Mouse (Mus musculus): Measurements from ENCODE around the gene Tex38. TPM values are rescaled to one million over a fixed set of nuclear protein-coding genes. Genes with fewer than 3 reads are reported as not detected.

The Tex38 gene
- polyA plus RNA-seq, 1 experiment from 2014 or later, result 0.50 TPM

DNA sequence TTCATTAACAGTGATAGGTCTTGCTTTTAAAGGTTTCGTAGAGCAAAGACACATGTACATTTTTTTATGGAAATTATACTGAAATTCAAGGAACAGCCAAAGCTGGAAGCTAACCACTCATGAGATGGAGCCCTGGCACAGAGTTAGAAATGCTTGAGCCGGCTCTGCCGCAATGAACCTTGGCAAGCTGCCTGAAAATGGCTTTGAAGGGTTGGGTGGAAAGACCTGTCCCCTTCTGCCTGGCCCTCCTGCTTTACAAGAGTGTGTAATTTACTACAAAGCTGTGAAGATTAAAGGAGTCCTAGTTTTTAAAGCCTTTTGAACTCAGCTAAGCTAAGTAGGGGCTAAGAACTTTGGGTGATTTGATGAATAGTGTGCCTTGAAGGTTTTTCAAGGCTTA, 19.6 kb downstream of the Tex38 start:
- H3K9ac ChIP-seq, result no peak overlapping the region
- no peak; the same call in 1 of the 2 replicates for ATAC-seq (ENCODE audit: low FRiP score)
- no peak overlapping the region for H3K4me3 ChIP-seq (replicated peaks)
- no peak overlapping the region for H3K4me2 ChIP-seq
- H3K9me3 ChIP-seq, result no peaks in the 10 kb centered on the region
- no peaks in the 10 kb centered on the region for H3K4me1 ChIP-seq
- 73% methylated on average over 3 of the region's 3 CpGs for WGBS
- H3K27ac ChIP-seq, result no peak overlapping the region; the same call in 1 of the 2 replicates
- no peaks in the 10 kb centered on the region for H3K27me3 ChIP-seq
- peaks cover 52% of the 10 kb centered on the region for H3K36me3 ChIP-seq (replicated peaks)

DNA sequence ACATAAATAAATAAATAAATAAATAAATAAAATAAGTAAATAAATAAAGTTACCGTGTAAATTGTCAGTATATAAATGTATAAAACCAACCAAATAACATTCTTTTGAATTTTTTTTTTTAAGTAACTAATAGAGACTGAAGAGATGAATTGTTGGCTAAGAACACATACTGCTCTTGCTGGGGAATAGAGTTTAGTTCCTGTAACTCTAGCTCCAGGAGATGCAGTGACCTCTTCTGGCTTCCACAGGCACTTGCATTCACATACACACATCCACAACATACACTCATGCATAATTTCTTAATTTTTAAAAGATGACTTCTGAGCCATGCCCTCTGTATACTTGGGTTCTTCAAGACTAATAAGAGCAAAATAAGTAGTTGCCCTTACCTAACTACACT, 26.0 kb downstream of the Tex38 start:
- no peaks in the 10 kb centered on the region for H3K27me3 ChIP-seq
- H3K9me3 ChIP-seq, result no peaks in the 10 kb centered on the region
- WGBS, result 88% methylated on average over 1 of the region's 1 CpGs
- H3K9ac ChIP-seq, result no peak overlapping the region
- no peak for ATAC-seq (ENCODE audit: low FRiP score)
- no peak overlapping the region for H3K4me2 ChIP-seq
- H3K36me3 ChIP-seq (replicated peaks), result peaks cover 43% of the 10 kb centered on the region
- H3K4me1 ChIP-seq, result no peaks in the 10 kb centered on the region
- no peak overlapping the region for H3K27ac ChIP-seq
- H3K4me3 ChIP-seq (replicated peaks), result no peak overlapping the region

DNA sequence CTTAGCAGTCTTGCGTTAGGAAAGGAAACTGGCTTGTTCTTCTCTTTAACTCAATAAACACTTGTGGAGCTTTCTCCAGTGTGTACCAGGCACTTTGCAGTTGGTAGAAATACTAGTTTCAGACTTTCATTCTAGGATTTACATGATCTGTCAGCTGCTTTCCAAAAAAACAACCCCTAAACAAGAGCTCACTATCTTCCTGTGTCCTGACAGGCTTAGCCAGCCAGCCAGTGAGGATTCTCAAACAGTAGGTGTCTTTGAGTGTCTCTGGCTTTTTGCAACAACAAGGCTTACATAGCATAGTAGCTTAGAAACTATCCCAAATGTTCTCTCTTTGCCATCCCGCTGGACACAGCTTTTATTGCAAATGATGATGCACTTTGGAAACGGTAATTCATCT, 26.7 kb downstream of the Tex38 start:
- Histone ChIP-seq H3K36me3 (replicated peaks) (peaks cover 45% of the 10 kb centered on the region), H3K4me1 (no peaks in the 10 kb centered on the region), H3K27me3 (no peaks in the 10 kb centered on the region), H3K9ac (no peak overlapping the region), H3K4me3 (replicated peaks) (no peak overlapping the region), H3K4me2 (no peak overlapping the region), H3K9me3 (no peaks in the 10 kb centered on the region), H3K27ac (no peak overlapping the region)
- no peak for ATAC-seq (ENCODE audit: low FRiP score)
- WGBS, result 94% methylated on average over 3 of the region's 3 CpGs

DNA sequence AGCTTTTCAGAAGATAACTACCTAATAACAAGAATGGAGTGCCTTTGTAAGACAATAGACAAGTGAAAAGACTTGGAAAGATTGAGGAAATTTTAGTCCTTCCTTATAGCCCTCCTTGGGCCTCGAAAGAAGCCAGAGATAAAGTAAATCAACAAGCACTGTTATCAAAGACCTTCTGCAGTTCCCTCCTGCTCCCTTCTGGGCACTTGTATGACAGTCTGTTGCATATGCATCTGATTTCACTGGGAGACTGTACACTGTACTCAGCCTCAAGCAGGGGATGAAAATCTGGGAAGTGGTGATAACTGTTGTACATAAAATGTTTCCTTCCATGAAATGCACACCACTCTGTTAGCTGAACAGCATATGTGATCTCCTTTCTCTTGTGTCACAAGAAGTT, 31.5 kb downstream of the Tex38 start:
- no peaks in the 10 kb centered on the region for H3K27me3 ChIP-seq
- 91% methylated on average over 1 of the region's 1 CpGs for WGBS
- no peak overlapping the region for H3K9ac ChIP-seq
- no peak overlapping the region for H3K27ac ChIP-seq
- H3K36me3 ChIP-seq (replicated peaks), result peaks cover 55% of the 10 kb centered on the region
- ATAC-seq (ENCODE audit: low FRiP score), result no peak
- no peak overlapping the region for H3K4me2 ChIP-seq
- H3K4me3 ChIP-seq (replicated peaks), result no peak overlapping the region
- no peaks in the 10 kb centered on the region for H3K9me3 ChIP-seq
- no peaks in the 10 kb centered on the region for H3K4me1 ChIP-seq

DNA sequence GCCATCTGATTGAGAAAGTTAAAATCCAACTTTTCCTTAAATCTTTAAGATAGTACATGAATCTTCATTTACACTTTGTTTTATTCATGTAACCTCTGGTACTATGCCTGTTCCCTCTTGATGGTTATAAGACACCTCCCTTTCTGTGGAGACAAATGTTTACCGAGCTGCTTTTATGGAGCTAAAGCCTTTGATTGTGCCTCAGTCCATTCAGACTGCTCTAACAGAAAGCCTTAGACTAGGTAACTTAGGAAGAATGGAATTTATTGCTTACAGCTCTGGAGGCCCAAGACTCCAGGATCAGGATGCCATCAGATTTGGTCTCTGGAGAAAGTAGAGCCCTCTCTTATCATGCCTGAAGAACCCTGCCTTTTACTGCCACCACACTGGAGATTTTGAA, 32.6 kb downstream of the Tex38 start:
- H3K4me2 ChIP-seq, result no peak overlapping the region
- no peak for ATAC-seq (ENCODE audit: low FRiP score)
- H3K9ac ChIP-seq, result no peak overlapping the region
- H3K9me3 ChIP-seq, result no peaks in the 10 kb centered on the region
- 63% methylated on average over 1 of the region's 1 CpGs for WGBS
- H3K4me3 ChIP-seq (replicated peaks), result no peak overlapping the region
- H3K36me3 ChIP-seq (replicated peaks), result peaks cover 45% of the 10 kb centered on the region
- H3K4me1 ChIP-seq, result no peaks in the 10 kb centered on the region
- no peak overlapping the region for H3K27ac ChIP-seq
- H3K27me3 ChIP-seq, result no peaks in the 10 kb centered on the region

DNA sequence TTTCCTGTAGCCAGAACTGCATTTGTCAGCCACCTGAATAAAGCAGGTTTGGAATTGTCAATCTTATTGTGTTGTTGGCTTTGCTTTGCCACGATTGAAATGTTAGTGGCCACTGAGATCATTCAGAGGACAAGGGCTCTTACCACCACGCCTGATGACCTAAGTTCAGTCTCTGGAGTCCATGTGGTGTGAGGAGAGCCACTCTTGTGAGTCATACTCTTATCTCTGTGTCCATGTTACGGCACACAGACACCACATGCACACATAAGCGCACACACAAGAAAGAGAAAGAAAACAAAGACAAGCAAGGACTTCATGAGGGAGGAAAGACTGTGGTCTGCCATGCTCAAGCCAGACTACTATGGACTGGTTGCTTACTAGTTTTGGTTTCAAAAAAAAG, 37.7 kb downstream of the Tex38 start:
- no peak overlapping the region for H3K9ac ChIP-seq
- H3K4me2 ChIP-seq, result no peak overlapping the region
- peaks cover 38% of the 10 kb centered on the region for H3K36me3 ChIP-seq (replicated peaks)
- H3K9me3 ChIP-seq, result no peaks in the 10 kb centered on the region
- H3K27me3 ChIP-seq, result no peaks in the 10 kb centered on the region
- H3K27ac ChIP-seq, result no peak overlapping the region
- WGBS, result 88% methylated on average over 4 of the region's 4 CpGs
- H3K4me3 ChIP-seq (replicated peaks), result no peak overlapping the region
- no peak for ATAC-seq (ENCODE audit: low FRiP score)
- peaks cover 17% of the 10 kb centered on the region for H3K4me1 ChIP-seq

DNA sequence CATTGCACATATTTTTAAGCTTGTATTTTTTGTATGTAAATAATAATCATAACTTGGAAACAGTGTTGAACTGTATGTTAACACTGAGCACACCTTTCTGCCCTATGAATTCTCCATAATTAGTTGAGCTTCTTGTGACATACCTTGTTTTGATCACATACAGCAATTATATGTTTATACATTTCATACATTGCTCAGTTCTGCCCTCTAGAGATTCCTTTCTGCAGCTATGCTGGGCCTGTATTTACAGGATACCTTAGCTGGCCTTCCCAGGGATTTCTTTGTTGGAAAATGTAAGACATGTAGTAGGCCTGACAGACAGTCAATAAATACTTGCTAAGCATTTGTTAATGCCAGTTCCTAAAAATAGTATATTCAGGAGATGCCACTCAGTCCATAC, 38.2 kb downstream of the Tex38 start:
- peaks cover 17% of the 10 kb centered on the region for H3K4me1 ChIP-seq
- H3K27me3 ChIP-seq, result no peaks in the 10 kb centered on the region
- no peak overlapping the region for H3K4me2 ChIP-seq
- no peak overlapping the region for H3K27ac ChIP-seq
- H3K36me3 ChIP-seq (replicated peaks), result peaks cover 36% of the 10 kb centered on the region
- H3K9me3 ChIP-seq, result no peaks in the 10 kb centered on the region
- no peak for ATAC-seq (ENCODE audit: low FRiP score)
- H3K4me3 ChIP-seq (replicated peaks), result no peak overlapping the region
- no peak overlapping the region for H3K9ac ChIP-seq

DNA sequence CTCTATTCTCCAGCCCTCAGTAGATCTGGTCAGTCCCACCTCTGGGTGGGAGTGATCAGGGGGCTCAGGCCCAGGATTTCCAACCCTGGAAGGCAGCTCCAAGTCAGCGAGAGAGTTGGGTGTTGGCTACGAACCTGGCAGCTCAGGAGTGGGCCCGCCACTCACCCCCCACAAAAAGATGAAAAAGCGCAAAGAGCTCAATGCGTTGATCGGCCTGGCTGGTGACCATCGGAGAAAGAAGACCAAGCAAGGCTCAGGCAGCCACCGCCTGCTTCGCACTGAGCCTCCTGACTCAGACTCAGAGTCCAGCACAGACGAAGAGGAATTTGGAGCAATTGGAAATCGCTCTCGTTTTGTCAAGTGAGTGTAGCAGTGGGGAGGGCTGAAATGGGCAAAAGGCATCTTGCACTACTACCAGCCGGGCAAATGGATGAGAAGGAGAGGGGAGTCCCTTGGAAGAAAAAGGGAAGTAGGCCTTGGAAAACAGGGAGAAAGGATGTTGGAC, 42.3 kb downstream of the Tex38 start:
- peaks cover 20% of the 10 kb centered on the region for H3K4me1 ChIP-seq
- peak overlapping the region; percentile 83 for H3K4me3 ChIP-seq (replicated peaks)
- H3K9me3 ChIP-seq, result no peaks in the 10 kb centered on the region
- H3K27ac ChIP-seq, result no peak overlapping the region
- H3K36me3 ChIP-seq (replicated peaks), result peaks cover 28% of the 10 kb centered on the region
- peak overlapping the region; percentile 78 for H3K4me2 ChIP-seq
- 53% methylated on average over 13 of the region's 13 CpGs for WGBS
- ATAC-seq (ENCODE audit: low FRiP score), result no peak
- H3K9ac ChIP-seq, result peak overlapping the region; percentile 85
- peaks cover 13% of the 10 kb centered on the region; the same call in 1 of the 2 replicates for H3K27me3 ChIP-seq

DNA sequence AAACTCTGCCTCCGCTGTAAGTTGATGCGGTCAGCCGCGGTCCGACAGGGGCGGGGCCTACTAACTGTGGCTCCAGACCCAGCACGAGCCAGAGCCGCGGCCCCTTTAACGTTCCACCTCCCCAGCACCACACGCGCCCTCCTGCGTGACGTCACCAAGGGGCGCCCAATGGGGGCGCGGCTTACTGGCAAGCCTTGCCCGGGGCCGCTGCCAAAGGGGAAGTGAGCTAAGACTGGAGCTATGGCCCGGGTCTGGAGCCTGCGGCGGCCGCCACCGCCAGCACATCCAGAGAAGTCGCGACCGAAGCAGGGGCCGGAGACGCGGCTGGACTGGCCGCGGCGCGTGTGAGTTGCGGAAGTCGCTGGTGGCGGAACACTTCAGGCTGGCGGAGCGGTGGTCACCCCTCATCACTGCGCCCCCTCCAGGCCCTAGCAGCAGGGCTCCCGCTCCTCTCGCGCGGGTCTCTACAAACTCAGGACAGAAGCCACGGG, 43.2 kb downstream of the Tex38 start, which contains the start of gene Efcab14:
Gene Efcab14 (plus strand): TSS at position 194 of the 491 bp plus-strand sequence.
- peak within 1 kb of the TSS; percentile 85 for H3K9ac ChIP-seq
- under 1% methylated on average over 39 of the region's 45 CpGs for WGBS
- H3K4me1 ChIP-seq, result peaks cover 20% of the 10 kb centered on the region
- ATAC-seq (ENCODE audit: low FRiP score), result peak; percentile 100
- H3K9me3 ChIP-seq, result no peaks in the 10 kb centered on the region
- H3K4me2 ChIP-seq, result peak within 1 kb of the TSS; percentile 78
- peaks cover 15% of the 10 kb centered on the region for H3K27me3 ChIP-seq
- H3K4me3 ChIP-seq (replicated peaks), result peak within 1 kb of the TSS; percentile 83
- peaks cover 22% of the 10 kb centered on the region for H3K36me3 ChIP-seq (replicated peaks)
- H3K27ac ChIP-seq, result peak within 1 kb of the TSS; percentile 81

DNA sequence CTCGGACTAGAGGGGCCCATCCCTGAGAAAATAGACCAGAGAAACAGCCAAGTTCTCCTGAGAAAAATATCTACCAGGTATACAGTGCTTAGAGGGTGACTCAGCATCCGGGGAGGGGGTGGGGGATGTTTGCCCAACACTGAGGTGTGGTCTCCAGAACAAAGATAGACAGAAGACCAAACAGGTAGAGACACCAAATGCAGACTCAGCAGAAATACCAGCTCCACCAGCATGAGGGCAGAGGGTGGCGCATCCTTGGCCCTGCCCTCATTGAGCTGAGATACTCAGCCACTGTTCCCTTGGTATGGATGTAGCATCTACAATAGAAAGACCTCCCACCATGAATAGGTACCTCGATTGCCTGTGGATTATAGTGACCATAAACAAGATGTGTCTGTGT, 46.0 kb downstream of the Tex38 start:
- Histone ChIP-seq H3K9ac (no peak overlapping the region), H3K36me3 (replicated peaks) (no peaks in the 10 kb centered on the region), H3K27ac (no peak overlapping the region), H3K27me3 (peaks cover 23% of the 10 kb centered on the region), H3K4me2 (no peak overlapping the region), H3K9me3 (no peaks in the 10 kb centered on the region), H3K4me1 (peaks cover 20% of the 10 kb centered on the region), H3K4me3 (replicated peaks) (no peak overlapping the region)
- no peak for ATAC-seq (ENCODE audit: low FRiP score)
- WGBS, result 70% methylated on average over 4 of the region's 4 CpGs

DNA sequence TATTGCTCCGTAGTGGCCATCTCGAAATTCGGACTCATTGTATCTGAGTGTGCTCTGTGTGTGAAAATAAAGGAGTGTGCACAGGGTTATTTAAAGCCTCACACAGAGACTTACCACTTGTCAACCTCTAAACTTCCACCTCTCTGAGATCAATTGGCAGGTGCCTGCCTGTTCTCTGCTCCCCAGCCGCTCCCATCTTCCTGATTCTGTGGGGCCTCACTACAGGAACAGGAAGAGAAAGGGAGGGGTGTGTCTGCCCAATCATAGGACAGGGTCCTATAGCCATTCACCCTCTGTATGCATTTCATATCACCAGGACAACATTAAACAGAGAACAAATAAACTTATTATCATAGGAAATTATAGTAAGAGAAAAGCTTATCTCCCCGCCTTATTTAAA, 47.1 kb downstream of the Tex38 start:
- Histone ChIP-seq H3K36me3 (replicated peaks) (no peaks in the 10 kb centered on the region), H3K4me1 (peaks cover 9% of the 10 kb centered on the region)
- WGBS, result 77% methylated on average over 5 of the region's 5 CpGs

DNA sequence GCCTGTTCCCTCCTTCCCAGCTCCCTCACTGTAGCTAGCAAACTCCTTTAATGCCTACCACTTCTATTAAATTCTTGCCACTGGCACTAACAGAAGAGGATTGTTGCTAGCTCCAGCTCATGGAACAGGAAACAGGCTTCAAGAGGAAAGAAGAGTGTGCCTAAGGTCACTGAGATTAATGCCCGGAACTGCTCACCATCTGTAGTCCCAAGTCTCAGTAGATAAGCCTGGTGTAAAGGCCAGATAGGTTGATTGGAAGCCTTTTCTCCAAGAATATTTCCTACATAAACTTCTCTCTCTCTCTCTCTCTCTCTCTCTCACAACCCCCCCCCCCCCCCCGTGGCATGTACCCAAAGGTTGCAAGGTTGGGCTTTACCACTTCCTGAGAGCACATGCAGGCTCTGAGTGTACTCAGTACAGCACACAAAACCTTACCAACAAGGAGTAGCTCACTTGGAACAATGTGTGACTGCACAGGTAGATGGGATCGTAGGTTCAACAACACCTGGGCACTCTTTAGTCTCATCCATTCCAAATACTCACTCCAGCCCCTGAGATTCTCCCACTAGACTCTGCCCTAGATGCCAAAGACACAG, 48.5 kb downstream of the Tex38 start:
- H3K4me3 ChIP-seq (replicated peaks), result no peak overlapping the region
- peaks cover 3% of the 10 kb centered on the region; the same call in 1 of the 2 replicates for H3K4me1 ChIP-seq
- WGBS, result 66% methylated on average over 3 of the region's 3 CpGs
- no peak for ATAC-seq (ENCODE audit: low FRiP score)
- no peaks in the 10 kb centered on the region for H3K36me3 ChIP-seq (replicated peaks)
- no peak overlapping the region for H3K27ac ChIP-seq
- peaks cover 23% of the 10 kb centered on the region for H3K27me3 ChIP-seq
- H3K9ac ChIP-seq, result no peak overlapping the region
- H3K9me3 ChIP-seq, result no peaks in the 10 kb centered on the region
- H3K4me2 ChIP-seq, result no peak overlapping the region

More for the DNA sequence above, 47.1 kb downstream of the Tex38 start:
- no peak overlapping the region for H3K4me3 ChIP-seq (replicated peaks)
- H3K27ac ChIP-seq, result no peak overlapping the region
- no peak overlapping the region for H3K9ac ChIP-seq
- ATAC-seq (ENCODE audit: low FRiP score), result no peak
- no peak overlapping the region for H3K4me2 ChIP-seq
- H3K9me3 ChIP-seq, result no peaks in the 10 kb centered on the region
- H3K27me3 ChIP-seq, result peaks cover 23% of the 10 kb centered on the region

DNA sequence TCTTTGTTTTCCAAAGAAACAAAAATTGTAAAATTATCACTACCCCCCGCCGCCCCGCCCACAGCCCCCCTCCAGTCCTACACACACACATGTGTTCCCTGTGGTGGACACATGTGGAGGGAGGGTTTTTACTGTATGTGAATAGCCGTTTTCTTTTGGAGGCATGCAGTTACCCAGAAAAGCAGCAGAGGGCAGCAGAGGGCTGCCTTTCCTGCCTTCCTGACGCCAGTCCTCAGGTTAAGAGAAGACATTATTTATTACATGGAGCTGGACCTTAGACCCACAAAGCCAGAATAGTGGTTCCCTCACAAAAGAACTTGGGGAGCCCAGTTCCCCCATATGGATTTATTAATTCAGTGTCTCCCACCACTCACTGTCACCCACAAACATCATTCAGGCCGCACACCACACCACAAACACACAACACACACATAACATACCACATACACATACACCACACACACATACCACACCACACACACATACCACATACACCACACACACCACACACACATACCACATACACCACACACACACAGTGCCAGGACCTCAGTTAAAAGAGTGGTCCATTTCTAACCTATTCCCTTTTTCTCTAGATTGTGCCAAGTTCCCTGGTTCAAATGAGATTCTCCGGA, 49.1 kb downstream of the Tex38 start:
- Histone ChIP-seq H3K27me3 (peaks cover 23% of the 10 kb centered on the region), H3K4me3 (replicated peaks) (no peak overlapping the region), H3K4me2 (no peak overlapping the region), H3K4me1 (no peaks in the 10 kb centered on the region), H3K9me3 (no peaks in the 10 kb centered on the region), H3K36me3 (replicated peaks) (no peaks in the 10 kb centered on the region), H3K27ac (no peak overlapping the region), H3K9ac (no peak overlapping the region)
- ATAC-seq (ENCODE audit: low FRiP score), result peak; percentile 76
- WGBS, result 25% methylated on average over 7 of the region's 7 CpGs

All from forebrain, embryonic 12.5 days (tissue).